Mouse (Mus musculus) induced T-regulatory cell, adult 2 months (primary cell): ENCODE measurements around the gene Zscan2.

Experiments
- DNase-seq: peaks from one replicate; pipeline ENCODE4 v3.0.0-alpha.2; 2012; ENCODE audit warnings: low read depth

Gene Zscan2

GRCm38 (mm10) chr7:80885666-80886065 is 24.9 kb downstream of the Zscan2 start:
- peak; percentile 71 for DNase-seq

- DNase-seq: no peak
Observed at GRCm38 (mm10) chr7:80888595-80888994, 27.9 kb downstream of the Zscan2 start.

GRCm38 (mm10) chr7:80889021-80889511 is 28.3 kb downstream of the Zscan2 start:
- DNase-seq: peak; percentile 78

GRCm38 (mm10) chr7:80889841-80890241 is 29.1 kb downstream of the Zscan2 start:
- peak; percentile 84 for DNase-seq

GRCm38 (mm10) chr7:80893086-80893752 is 32.5 kb downstream of the Zscan2 start:
- no peak for DNase-seq

GRCm38 (mm10) chr7:80893753-80894129 is 33.0 kb downstream of the Zscan2 start:
- DNase-seq: no peak

- no peak for DNase-seq
Observed at GRCm38 (mm10) chr7:80894196-80894595, 33.5 kb downstream of the Zscan2 start.

GRCm38 (mm10) chr7:80894815-80895519 is 34.2 kb downstream of the Zscan2 start:
- no peak for DNase-seq

GRCm38 (mm10) chr7:80897134-80897533 is 36.4 kb downstream of the Zscan2 start:
- DNase-seq: no peak

- no peak for DNase-seq
Observed at GRCm38 (mm10) chr7:80897721-80898120, 37.0 kb downstream of the Zscan2 start.

GRCm38 (mm10) chr7:80900944-80901501 is 40.3 kb downstream of the Zscan2 start, which contains the start of gene Wdr73:
Gene Wdr73 (minus strand): TSS chr7:80901269.
- DNase-seq: peak; percentile 96

GRCm38 (mm10) chr7:80901541-80902274 is 41.0 kb downstream of the Zscan2 start:
- DNase-seq: no peak

- DNase-seq: no peak
Observed at GRCm38 (mm10) chr7:80903625-80904422, 43.1 kb downstream of the Zscan2 start.

- DNase-seq: peak; percentile 75
Observed at GRCm38 (mm10) chr7:80904921-80905515, 44.3 kb downstream of the Zscan2 start, which contains the start of gene Nmb. Gene Nmb (minus strand): TSS chr7:80905076.

GRCm38 (mm10) chr7:80911053-80911452 is 50.3 kb downstream of the Zscan2 start:
- DNase-seq: peak; percentile 67

GRCm38 (mm10) chr7:80912496-80912895 is 51.8 kb downstream of the Zscan2 start:
- DNase-seq: peak; percentile 45

GRCm38 (mm10) chr7:80917916-80918465 is 57.3 kb downstream of the Zscan2 start:
- peak; percentile 73 for DNase-seq

- peak; percentile 69 for DNase-seq
Observed at GRCm38 (mm10) chr7:80918982-80919646, 58.4 kb downstream of the Zscan2 start.

GRCm38 (mm10) chr7:80919647-80920008 is 58.9 kb downstream of the Zscan2 start:
- DNase-seq: no peak

- no peak for DNase-seq
Observed at GRCm38 (mm10) chr7:80923165-80923564, 62.4 kb downstream of the Zscan2 start.
